Mouse (Mus musculus) heart, embryonic 13.5 days (tissue): ENCODE data around the gene Zfp213. TPM values are rescaled to one million over a fixed set of nuclear protein-coding genes. Genes with fewer than 3 reads are reported as not detected.
"Not testable (repeated sequence)": the region's sequence is repeated elsewhere in the genome, so short reads cannot be mapped to it uniquely, and the experiment has no call there.

ENCODE experiments used
- ATAC-seq: fragments of 200-750 bp; cut with Nextera tagmentation; 2 replicates; pipeline ENCODE4 v1.8.0; 2017; ENCODE audit warnings: moderate TSS enrichment; ENCODE audit not compliant: insufficient number of reproducible peaks, low FRiP score, low TSS enrichment; ENCODE audit errors: extremely low read depth
- H3K27ac ChIP-seq: fragments of 300-500 bp; sonication (generic); replicated peaks from 2 replicates; pipeline ENCODE4 v1.5.1; 2015; ENCODE audit warnings: moderate library complexity, mild to moderate bottlenecking, inconsistent platforms
- H3K27me3 ChIP-seq: fragments of 300-500 bp; sonication (generic); replicated peaks from 2 replicates; pipeline ENCODE4 v1.6.1; 2015; ENCODE audit warnings: mild to moderate bottlenecking, inconsistent platforms
- H3K36me3 ChIP-seq: fragments of 300-500 bp; sonication (generic); 2 replicates; pipeline ENCODE4 v1.6.1; 2015; ENCODE audit warnings: mild to moderate bottlenecking, inconsistent platforms
- H3K4me1 ChIP-seq: fragments of 300-500 bp; sonication (generic); 2 replicates; pipeline ENCODE4 v1.6.1; 2015; ENCODE audit warnings: inconsistent platforms
- H3K4me2 ChIP-seq: fragments of 300-500 bp; sonication (generic); 2 replicates; pipeline ENCODE4 v1.6.1; 2015; ENCODE audit warnings: inconsistent platforms, mild to moderate bottlenecking, moderate library complexity
- H3K4me3 ChIP-seq: fragments of 300-500 bp; sonication (generic); 2 replicates; pipeline ENCODE4 v1.5.1; 2015; ENCODE audit warnings: moderate library complexity, mild to moderate bottlenecking, inconsistent platforms
- H3K9ac ChIP-seq: fragments of 300-500 bp; sonication (generic); 2 replicates; pipeline ENCODE4 v1.6.1; 2015; ENCODE audit warnings: inconsistent platforms, mild to moderate bottlenecking, moderate library complexity
- H3K9me3 ChIP-seq: fragments of 300-500 bp; sonication (generic); 2 replicates; pipeline ENCODE4 v1.6.1; 2016; ENCODE audit warnings: inconsistent platforms
- WGBS: fragments of 180-500 bp; shearing (Covaris S2); methylation state at CpG from one replicate; pipeline ENCODE4 v1.1.7; 2015; ENCODE audit warnings: mixed read lengths; 5-methylcytosine and 5-hydroxymethylcytosine counted together
- polyA plus RNA-seq: library from polyadenylated mRNA; unstranded; fragments of >200 nt; fragmentation: Nextera tagmentation; extraction: Ambion mirVana; gene quantifications from 2 replicates; pipeline ENCODE4 v1.2.1, GENCODE M21; 2015

Gene Zfp213
- polyA plus RNA-seq, 1 experiment from 2014 or later: 12.7 TPM

DNA sequence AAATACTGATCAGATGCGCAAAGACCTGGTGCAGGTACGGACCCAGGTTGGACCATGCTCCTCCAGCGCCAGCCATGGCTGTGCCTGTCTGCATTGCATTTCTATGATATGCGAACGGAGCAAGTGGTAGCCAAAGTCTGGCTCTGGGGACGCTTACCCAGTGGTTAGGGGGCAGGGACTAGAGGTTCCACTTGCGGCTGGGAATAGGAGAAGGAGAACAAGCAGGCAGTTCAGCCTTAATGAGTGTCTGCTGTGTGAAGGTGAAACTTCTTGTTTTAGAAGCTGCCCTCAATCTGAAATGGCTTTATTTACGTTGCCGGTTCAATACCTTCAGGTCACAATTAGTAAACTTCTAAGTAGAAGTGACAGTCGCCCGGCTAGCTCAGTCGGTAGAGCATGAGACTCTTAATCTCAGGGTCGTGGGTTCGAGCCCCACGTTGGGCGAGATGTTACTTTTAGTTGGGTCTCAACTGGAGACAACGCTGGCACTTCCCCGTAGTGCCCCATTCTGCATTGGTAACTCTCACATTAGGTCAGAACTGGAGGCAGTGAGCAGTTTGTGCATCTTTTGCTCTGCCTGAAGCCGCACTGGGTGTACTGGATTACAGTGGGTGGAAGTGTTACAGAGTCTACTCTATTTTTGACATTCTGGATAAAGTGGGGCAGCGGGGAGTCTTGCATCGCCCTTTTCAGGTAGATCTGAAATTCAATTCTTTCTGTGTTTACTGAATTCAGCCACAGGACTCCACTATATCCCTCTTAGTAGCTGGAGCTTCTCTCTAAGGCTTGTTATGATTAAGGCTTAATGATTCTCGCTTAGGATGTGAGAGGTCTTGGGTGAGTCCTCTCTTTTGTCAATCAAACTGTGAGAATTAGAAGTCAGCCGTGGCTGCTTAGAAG is 30.2 kb downstream of the Zfp213 start:
- WGBS: 8% methylated on average over 11 of the region's 23 CpGs
- not testable (repeated sequence) for H3K9me3 ChIP-seq, H3K9ac ChIP-seq, H3K36me3 ChIP-seq, H3K27ac ChIP-seq, ATAC-seq
- H3K4me2 ChIP-seq: peak overlapping the region; percentile 56
- H3K4me3 ChIP-seq: peak overlapping the region; percentile 23; the same call in 1 of the 2 replicates
- H3K27me3 ChIP-seq: peaks cover 38% of the 10 kb centered on the region
- peaks cover 23% of the 10 kb centered on the region for H3K4me1 ChIP-seq

DNA sequence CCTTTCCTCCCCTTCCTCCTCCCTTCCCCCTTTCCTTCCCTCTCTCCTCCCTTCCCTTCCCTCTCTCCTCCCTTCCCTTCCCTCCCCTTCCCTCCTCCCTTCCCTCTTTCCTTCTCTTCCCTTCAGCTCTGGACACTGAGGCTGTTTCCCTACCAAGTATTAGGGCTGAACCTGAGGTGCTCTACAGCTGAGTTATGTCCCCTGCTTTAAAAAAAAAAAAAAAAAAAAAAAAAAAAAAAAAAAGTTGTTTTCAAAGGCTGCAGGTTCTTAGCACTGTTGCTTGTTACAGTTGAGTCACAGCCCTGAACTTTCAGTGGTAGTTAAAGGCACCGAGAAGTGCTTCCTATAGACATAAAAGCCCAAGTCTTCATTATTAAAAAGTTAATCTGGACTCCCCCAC is 32.6 kb downstream of the Zfp213 start:
- not testable (repeated sequence) for H3K27ac ChIP-seq, H3K4me2 ChIP-seq, ATAC-seq, H3K36me3 ChIP-seq, H3K9ac ChIP-seq, H3K4me1 ChIP-seq, H3K4me3 ChIP-seq, H3K9me3 ChIP-seq
- peaks cover 16% of the 10 kb centered on the region for H3K27me3 ChIP-seq
- 25% methylated on average over 1 of the region's 1 CpGs for WGBS

DNA sequence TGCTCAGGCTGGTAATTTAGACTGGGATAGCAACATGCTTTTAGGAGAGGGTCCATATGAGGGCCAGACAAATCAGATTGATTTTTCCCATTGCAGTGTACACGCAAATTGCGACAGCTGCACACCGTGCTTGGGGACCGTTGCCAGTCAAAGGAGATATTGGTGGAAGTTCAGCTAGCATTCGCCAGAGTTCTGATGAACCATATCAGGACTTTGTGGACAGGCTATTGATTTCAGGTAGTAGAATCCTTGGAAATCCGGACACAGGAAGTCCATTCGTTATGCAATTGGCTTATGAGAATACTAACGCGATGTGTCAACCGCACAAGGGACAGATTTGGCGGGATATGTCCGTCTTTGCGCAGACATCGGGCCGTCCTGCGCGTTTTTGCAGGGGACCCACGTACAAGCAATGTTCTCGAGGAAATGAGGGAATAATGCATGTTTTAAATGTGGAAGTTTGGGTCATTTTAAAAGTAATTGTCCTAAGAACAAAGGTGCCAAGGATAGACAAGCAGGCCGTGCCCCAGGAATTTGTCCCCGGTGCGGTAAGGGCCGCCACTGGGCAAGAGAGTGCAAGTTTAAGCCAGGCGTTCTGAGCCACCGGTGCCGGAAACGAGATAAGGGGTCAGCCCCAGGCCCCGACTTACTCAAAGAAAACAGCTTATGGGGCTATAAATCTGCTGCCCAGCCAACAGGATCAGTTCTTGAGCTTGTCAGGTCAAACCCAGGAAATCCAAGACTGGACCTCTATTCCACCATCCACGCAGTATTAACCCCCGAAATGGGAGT is 40.9 kb downstream of the Zfp213 start:
- not testable (repeated sequence) for H3K9me3 ChIP-seq, H3K4me3 ChIP-seq, H3K27ac ChIP-seq, H3K36me3 ChIP-seq, H3K4me2 ChIP-seq, ATAC-seq, H3K27me3 ChIP-seq, H3K9ac ChIP-seq, H3K4me1 ChIP-seq
- 60% methylated on average over 30 of the region's 30 CpGs for WGBS

DNA sequence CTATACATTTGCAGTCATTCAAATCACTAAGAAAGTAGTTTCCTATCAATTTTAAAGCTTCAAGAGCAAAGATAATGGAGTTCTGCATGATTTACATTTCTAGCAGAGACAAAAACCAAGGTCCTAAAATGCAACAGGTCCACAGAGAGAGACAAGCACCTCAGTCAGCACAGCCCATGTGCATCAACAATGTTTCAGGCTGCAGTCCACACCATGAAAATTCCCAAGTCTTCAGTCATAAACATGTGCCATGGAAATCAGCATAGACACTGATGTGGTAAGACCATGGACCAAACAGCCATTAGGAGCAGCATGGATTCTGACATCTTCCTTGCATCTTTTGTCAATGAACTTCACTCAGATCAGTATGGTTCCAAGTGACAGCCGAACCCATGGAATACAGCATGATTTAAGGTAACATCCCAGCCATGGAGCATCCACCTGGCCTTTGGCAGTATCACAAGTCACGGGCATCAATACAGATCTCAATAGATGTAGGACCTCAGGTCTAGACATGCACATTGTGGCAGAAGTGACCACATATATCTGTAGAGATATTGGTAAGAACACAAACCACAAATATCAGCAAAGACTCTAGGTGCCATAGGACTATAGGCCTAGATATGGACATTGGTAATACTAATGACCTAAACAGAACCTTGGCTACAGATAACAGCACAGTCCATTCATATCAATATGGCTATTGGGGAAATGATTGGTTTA is 45.2 kb downstream of the Zfp213 start:
- Histone ChIP-seq H3K4me3 (no peak overlapping the region), H3K36me3 (no peaks in the 10 kb centered on the region), H3K4me2 (no peak overlapping the region), H3K4me1 (no peaks in the 10 kb centered on the region), H3K27ac (no peak overlapping the region), H3K9me3 (0 out of 2 replicates have a peak, but pooled peaks cover 3% of the 10 kb centered on the region), H3K27me3 (no peaks in the 10 kb centered on the region), H3K9ac (no peak overlapping the region)
- WGBS: 54% methylated on average over 2 of the region's 2 CpGs
- no peak; the same call in 1 of the 2 replicates for ATAC-seq

Other genes with a start within 250 kb of the Zfp213 start
- not detected in 2 replicates for gene Vmn2r115, start 220.5 kb downstream of the Zfp213 start, polyA plus RNA-seq
- not detected in 2 replicates for gene Vmn2r116, start 179.6 kb downstream of the Zfp213 start, polyA plus RNA-seq
- gene Vmn2r117, start 84.5 kb downstream of the Zfp213 start, polyA plus RNA-seq: not detected in 2 replicates
- 9.2 and 9.3 TPM in 2 replicates for gene Zfp13, start 35.2 kb upstream of the Zfp213 start, polyA plus RNA-seq
- gene Zscan10, start 36.6 kb upstream of the Zfp213 start, polyA plus RNA-seq: not detected in 2 replicates
- 0.32 and 0.62 TPM in 2 replicates for gene Mmp25, start 81.0 kb upstream of the Zfp213 start, polyA plus RNA-seq
- 0.17 and 0.41 TPM in 2 replicates for gene Bicdl2, start 96.3 kb upstream of the Zfp213 start, polyA plus RNA-seq
- gene Hcfc1r1, start 109.4 kb upstream of the Zfp213 start, polyA plus RNA-seq: 297 and 312 TPM in 2 replicates
- gene Thoc6, start 109.6 kb upstream of the Zfp213 start, polyA plus RNA-seq: 32.4 and 37.3 TPM in 2 replicates
- gene Tnfrsf12a, start 113.2 kb upstream of the Zfp213 start, polyA plus RNA-seq: 118 and 140 TPM in 2 replicates
- gene Cldn6, start 115.0 kb upstream of the Zfp213 start, polyA plus RNA-seq: 9.4 and 10.7 TPM in 2 replicates
- gene Cldn9, start 119.8 kb upstream of the Zfp213 start, polyA plus RNA-seq: 0.29 and 0.32 TPM in 2 replicates
- gene 1520401A03Rik, start 158.5 kb upstream of the Zfp213 start, polyA plus RNA-seq: 0.11 TPM in 1 of 2 replicates, not detected in the other
- 30.9 and 31.0 TPM in 2 replicates for gene Pkmyt1, start 162.1 kb upstream of the Zfp213 start, polyA plus RNA-seq
- gene Paqr4, start 176.6 kb upstream of the Zfp213 start, polyA plus RNA-seq: 12.3 and 12.6 TPM in 2 replicates
- gene Kremen2, start 181.6 kb upstream of the Zfp213 start, polyA plus RNA-seq: 0.09 and 0.32 TPM in 2 replicates
- 52.1 and 54.1 TPM in 2 replicates for gene Flywch1, start 207.4 kb upstream of the Zfp213 start, polyA plus RNA-seq
- gene Flywch2, start 221.8 kb upstream of the Zfp213 start, polyA plus RNA-seq: 5.8 and 7.4 TPM in 2 replicates
- gene Srrm2, start 226.3 kb upstream of the Zfp213 start, polyA plus RNA-seq: 319 and 327 TPM in 2 replicates